Mouse (Mus musculus): ENCODE measurements around the gene Psenen.

Psenen gene

GRCm38 (mm10) chr7:30588676-30589434, 25.4 kb upstream of the Psenen start, which contains the start of gene Kmt2b:
Kmt2b (minus strand) TSS chr7:30588726.
- peak; percentile 98 for DNase-seq (ENCODE audit: low read depth, low spot score)

DNA sequence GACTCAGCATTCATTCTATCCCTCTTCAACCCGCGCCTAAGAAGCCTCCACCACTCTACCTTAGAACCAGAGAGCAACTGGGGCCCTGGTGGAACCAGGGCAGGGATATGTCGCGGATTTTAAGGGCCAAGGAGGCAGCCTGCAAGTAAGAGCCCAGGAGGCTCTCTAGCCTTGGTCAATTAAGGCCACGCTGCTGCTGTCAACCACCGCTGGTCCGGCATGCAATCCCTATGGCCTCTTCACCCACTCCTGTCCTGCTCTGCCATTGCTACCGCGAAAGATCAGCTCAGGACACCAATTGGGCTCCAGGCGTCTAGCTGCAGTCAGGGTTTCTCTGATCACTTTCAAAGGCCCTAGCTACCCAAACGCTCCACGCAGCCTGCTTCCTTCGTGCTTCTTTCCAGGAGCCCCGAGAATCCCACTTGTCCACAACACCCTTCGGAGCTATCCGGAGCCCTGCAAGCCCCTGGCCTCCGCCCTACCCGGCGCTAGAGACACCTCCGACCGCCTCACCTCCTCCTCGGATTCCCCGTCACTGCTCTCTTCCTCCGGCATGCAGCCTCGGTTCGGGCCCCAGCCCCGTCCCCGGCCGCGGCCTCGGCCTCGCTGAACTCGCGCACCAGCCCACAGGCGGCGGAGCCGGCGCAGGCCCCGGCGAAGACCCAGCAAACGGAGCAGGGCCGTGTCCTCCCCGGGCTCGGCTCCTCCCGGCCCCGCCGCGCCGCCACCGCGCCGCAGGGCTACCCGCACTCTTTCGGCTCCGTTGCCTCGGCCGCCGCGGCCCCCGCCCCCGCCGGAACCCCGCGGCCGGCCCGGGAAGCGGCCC, 24.6 kb upstream of the Psenen start:
- DNase-seq (ENCODE audit: low read depth, low spot score), result peak; percentile 2

- DNase-seq (ENCODE audit: low read depth, low spot score), result no peak
Measured at GRCm38 (mm10) chr7:30586455-30587020, 23.1 kb upstream of the Psenen start.

DNA sequence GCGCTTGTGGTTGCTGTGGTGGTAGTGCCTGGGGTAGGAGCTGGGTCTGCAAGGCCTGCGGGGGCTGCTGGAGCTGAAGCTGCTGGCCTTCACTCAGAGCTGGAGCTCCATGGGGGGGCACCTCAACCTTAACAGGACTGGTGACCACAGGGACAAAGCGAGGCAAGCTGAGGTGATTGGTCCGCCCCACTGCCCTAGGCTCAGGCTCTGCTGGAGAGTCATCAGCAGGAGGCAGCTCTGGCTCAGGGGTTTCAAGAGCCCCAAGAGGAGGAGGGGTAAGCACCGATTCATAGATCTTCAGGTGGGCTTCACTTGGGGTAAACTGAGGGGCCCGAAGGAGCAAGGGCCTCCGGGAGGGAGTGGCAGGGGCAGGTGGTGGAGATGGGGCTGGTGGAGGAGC, 21.7 kb upstream of the Psenen start:
- DNase-seq (ENCODE audit: low read depth, low spot score), result no peak

DNA sequence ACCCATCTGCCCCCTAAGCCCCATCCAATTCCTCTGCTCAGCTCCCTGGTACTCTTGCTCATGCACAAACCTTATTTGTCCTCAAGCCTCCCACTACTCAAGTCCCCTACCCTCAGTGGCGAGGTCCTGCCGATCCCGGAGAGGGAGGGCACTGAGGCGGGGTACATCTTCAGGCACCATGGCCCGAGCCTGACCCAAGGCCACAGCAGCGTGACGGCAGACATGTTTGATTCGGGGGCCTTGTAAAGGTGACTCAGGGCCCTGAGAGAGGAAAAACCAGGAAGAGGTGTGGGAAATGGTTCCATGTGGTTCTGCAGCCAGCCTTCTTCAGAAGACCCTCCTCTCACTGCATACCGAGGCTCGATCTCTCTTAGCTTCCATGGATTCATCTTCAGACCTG, 20.9 kb upstream of the Psenen start:
- no peak for DNase-seq (ENCODE audit: low read depth, low spot score)

GRCm38 (mm10) chr7:30581547-30581946, 18.1 kb upstream of the Psenen start:
- no peak for DNase-seq (ENCODE audit: low read depth, low spot score)

GRCm38 (mm10) chr7:30579950-30580349, 16.5 kb upstream of the Psenen start:
- DNase-seq (ENCODE audit: low read depth, low spot score), result no peak

DNA sequence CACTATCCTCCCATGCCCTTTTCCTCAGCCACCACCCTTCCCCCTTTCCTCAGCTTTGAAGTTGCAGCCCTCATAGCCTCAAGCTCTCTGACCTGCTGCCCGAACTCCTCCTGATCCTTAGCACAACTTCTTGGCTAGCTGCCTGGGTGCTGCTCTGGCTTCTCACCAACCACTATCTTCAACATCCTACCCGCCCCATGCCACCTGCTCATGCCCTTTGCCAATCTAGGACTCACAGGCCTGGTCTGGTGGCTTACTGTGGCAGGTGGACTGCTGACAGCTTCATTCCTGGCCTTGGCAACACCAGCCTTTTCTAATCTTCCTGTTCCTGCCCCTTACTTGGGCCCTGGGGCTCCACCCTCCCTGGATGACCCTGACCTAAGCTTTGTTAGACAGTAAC, 9.5 kb upstream of the Psenen start:
- DNase-seq (ENCODE audit: low read depth, low spot score), result no peak

GRCm38 (mm10) chr7:30572389-30572788, 9.0 kb upstream of the Psenen start:
- DNase-seq (ENCODE audit: low read depth, low spot score), result no peak

DNA sequence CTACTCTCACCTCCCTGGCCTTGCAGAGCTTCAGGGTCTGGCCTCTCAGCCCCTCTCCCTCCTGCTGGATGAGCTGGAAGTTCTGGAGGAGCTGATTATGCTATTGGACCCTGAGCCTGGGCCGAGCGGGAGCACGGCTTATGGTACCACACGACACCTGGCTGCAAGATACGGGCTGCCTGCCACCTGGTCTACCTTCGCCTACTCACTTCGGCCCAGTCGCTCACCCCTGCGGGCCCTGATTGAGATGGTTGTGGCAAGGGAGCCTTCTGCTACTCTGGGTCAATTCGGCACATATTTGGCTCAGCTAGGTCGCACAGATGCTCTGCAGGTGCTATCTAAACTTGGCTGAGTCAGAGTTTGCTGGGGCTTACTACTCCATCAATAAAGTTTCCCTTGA, 4.1 kb upstream of the Psenen start:
- DNase-seq (ENCODE audit: low read depth, low spot score), result no peak

DNA sequence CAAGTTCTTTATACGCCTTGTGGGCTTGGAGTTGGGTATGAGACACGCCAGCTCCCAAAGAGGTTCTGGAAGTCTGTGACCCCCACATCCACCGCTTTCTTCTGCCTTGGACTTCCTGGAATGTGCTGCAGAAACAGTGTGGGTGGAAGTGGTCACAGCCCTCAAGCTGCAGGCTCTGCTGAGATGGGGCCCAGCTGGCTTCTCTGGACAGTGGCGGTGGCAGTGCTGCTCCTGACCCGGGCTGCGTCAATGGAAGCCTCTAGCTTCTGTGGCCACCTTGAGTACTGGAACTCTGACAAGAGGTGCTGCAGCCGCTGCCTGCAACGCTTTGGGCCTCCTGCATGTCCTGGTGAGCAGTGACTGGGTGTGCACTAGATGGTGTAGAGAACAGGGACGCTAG, 2.6 kb upstream of the Psenen start:
- no peak for DNase-seq (ENCODE audit: low read depth, low spot score)

- DNase-seq (ENCODE audit: low read depth, low spot score), result no peak
Measured at GRCm38 (mm10) chr7:30564970-30565571, 1.6 kb upstream of the Psenen start, which contains the start of gene Igflr1. Igflr1 (plus strand) TSS chr7:30565427.

- DNase-seq (ENCODE audit: low read depth, low spot score), result no peak
Measured at GRCm38 (mm10) chr7:30563906-30564280, 466 bp upstream of the Psenen start.

DNA sequence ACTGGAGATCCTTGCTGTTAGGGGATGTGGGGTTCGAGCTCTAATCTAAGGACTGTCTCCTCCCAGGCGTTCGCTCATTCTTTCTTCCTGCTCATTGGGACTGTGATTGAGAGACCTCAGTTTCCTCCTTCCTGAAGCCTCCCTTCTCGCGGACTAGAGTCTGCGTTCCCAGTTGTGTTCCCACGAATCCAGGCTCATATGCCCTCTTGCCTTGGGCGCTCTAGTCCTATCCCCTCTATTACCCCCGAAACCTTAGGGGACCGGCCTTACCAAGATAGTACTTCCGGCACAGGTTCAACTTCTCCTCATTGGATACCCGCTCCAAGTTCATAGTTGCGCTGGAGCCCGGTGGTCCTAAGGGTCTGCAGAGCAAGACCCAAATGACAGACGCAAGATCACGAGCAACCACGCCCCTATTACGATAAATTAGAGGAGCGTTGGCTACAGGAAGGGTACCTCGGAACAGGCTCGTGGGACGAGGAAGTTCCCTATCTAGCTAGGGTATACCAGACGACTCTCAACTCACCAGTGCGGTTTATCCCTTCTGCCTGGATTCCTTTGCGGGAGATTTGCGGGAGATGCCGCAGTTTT, 806 bp downstream of the Psenen start:
- no peak for DNase-seq (ENCODE audit: low read depth, low spot score)

DNA sequence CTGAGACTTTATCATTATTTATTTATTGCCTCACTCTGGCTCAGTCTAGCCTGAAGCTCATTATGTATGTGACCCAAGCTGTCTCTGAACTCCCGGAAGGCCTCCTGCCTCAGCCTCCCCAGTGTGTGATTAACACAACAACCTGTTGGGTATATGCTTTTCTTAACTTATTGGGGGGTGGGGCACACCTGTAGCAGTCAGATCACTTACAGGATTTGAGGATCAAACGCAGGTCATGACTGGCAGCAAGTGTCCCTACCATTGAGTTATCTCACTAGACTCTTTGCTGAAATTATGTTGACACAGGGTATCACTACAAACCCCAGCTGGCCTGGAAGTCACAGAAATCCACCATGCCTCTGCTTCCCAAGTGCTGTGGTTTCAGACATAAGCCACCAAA, 3.1 kb downstream of the Psenen start:
- DNase-seq (ENCODE audit: low read depth, low spot score), result no peak

DNA sequence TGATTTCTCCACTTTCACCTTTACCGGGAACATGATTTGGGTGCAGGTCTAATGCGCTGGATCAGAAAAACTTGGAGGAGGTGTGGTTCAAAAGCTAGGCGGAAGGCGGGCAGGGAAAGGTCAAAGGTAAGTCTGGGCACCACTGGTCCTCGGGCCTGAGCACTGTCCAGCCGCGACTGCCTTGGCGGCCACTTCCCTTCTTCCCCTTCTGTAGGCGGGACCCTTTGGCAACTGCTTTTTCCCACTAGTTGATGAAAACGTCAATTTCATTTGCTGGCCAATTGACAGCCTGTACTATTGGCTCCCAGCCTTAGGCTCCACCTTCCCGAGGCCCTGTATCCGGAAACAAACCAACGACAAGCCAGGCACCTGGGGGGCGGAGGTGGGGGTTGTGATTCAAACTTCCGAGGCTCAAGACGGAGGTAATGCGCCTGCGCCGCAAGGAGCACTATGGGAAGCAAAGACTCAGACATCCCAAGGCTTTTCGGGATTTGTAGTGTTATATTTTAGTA, 3.9 kb downstream of the Psenen start, which contains the start of gene Lin37:
Gene Lin37, minus strand, starts transcription at position 396 of the 512 bp plus-strand sequence.
- DNase-seq (ENCODE audit: low read depth, low spot score), result peak; percentile 96

- no peak for DNase-seq (ENCODE audit: low read depth, low spot score)
Measured at GRCm38 (mm10) chr7:30558656-30559442, 4.6 kb downstream of the Psenen start.

- no peak for DNase-seq (ENCODE audit: low read depth, low spot score)
Measured at GRCm38 (mm10) chr7:30557901-30558514, 5.4 kb downstream of the Psenen start.

DNA sequence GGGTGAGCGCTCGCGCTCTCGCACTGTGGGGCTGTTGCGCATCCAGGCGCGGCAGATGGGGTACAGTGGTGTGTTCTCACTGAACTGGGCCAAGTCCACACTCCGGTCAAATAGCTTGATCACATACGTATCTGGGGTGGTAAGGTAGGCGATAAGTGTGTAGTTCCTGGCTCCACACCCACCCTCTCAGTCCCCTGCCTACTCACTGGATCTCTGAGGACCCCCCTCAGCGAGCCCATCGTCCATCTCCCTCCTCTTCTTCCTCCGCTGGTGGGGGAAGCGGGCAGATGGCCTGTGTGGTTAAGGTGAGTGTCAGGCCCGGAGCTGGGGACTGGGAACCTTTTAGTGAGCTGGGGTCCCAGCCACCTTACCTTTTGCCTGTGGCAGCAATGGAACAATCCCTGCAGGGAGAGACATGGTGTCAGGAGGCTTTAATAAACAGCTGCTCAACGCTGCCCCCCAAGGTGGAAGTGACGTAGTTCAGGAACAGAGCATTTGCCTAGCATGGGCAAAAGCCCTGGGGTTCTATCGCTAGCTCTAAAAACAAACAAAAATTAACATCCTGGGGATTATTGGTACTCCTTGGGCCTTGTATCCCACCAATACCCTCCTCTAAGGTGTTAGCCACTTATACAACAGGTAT, 6.4 kb downstream of the Psenen start:
- DNase-seq (ENCODE audit: low read depth, low spot score), result no peak
